Mouse (Mus musculus) leukemia stem cell, adult 10-12 weeks (primary cell): ENCODE measurements around the gene Klk1b21. TPM values are rescaled to one million over a fixed set of nuclear protein-coding genes. Genes with fewer than 3 reads are reported as not detected.

ENCODE experiments used
- polyA plus RNA-seq: library from polyadenylated mRNA; stranded (reverse); fragments of >175 nt; gene quantifications from 2 replicates; pipeline ENCODE4 v1.2.3, GENCODE M21; 2012; ENCODE audit warnings: low replicate concordance

Klk1b21 gene
- 0.28 TPM in 1 of 2 replicates, not detected in the other for polyA plus RNA-seq

DNA sequence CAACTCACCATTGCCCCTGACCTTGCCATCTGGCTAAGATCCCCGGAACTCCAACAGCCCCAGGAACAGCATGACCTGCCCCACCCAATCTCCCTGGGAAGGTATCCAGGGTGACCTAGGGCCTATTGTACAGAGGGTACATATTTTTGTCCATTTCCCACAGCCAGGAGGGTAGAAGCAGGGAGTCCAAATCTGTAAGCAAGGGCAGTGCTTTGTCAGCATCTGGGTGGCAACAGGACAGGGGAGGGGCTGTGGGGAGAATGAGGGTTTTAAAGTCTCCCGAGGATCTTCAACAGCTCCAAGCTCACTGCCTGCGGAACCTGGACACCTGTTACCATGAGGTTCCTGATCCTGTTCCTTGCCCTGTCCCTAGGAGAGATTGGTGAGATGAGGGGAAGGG lies at the start of gene Klk1b21:
Gene Klk1b21, plus strand, starts transcription at position 301 of the 400 bp plus-strand sequence.

DNA sequence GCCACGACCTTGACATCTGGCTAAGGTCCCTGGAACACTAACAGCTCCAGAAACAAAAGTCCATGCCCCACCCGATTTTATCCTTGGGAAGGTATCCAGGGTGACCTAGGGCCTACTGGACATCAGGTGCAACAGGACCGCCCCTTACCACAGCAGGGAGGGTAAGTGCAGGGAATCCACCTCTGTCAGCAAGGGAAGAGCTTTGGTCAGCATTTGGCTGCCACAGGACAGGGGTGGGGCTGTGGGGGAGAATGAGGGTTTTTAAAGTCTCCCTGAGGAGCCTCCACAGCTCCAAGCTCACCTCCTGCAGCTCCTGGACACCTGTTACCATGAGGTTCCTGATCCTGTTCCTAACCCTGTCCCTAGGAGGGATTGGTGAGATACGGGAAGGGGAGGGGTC lies 10.2 kb downstream of the Klk1b21 start, which contains the start of gene Klk1b22:
Gene Klk1b22, plus strand, starts transcription at position 301 of the 400 bp plus-strand sequence.

DNA sequence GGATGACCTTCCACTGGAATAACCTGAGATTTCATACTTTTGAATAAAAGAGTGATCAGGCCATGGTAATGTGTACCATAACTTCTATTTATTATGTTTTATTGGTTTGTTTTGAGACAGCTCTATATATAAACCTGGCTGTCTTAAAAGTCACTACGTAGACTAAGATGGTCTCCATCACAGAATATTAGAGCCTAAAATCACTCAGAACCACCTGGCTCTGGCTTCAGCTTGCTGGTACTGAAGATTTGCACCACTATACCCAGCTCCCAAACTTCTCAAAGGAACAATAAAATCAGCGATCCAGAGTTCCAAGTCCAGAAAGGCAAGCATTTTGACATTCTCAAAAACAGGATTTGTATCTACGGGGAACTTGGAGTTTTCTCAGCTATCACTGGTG lies 34.3 kb downstream of the Klk1b21 start, which contains the start of gene Klk1b16:
Gene Klk1b16, plus strand, starts transcription at position 301 of the 400 bp plus-strand sequence.

Other genes with a start within 250 kb of the Klk1b21 start
- gene Klk4, start 221.2 kb upstream of the Klk1b21 start, polyA plus RNA-seq, result 0.33 TPM in 1 of 2 replicates, not detected in the other
- gene Klk15, start 168.6 kb upstream of the Klk1b21 start, polyA plus RNA-seq, result not detected in 2 replicates
- gene Klk1b8, start 151.7 kb upstream of the Klk1b21 start, polyA plus RNA-seq, result not detected in 2 replicates
- gene Klk1b1, start 135.6 kb upstream of the Klk1b21 start, polyA plus RNA-seq, result not detected in 2 replicates
- gene Klk1b9, start 126.3 kb upstream of the Klk1b21 start, polyA plus RNA-seq, result not detected in 2 replicates
- not detected in 2 replicates for gene Klk1b11, start 106.5 kb upstream of the Klk1b21 start, polyA plus RNA-seq
- gene Klk1b26, start 90.2 kb upstream of the Klk1b21 start, polyA plus RNA-seq, result not detected in 2 replicates
- gene Klk1b27, start 50.0 kb upstream of the Klk1b21 start, polyA plus RNA-seq, result 1.8 TPM in 1 of 2 replicates, not detected in the other
- not detected in 2 replicates for gene Klk1b22, start 10.3 kb downstream of the Klk1b21 start, polyA plus RNA-seq
- not detected in 2 replicates for gene Klk1b16, start 34.4 kb downstream of the Klk1b21 start, polyA plus RNA-seq
- not detected in 2 replicates for gene Klk1b24, start 85.9 kb downstream of the Klk1b21 start, polyA plus RNA-seq
- not detected in 2 replicates for gene Klk1b3, start 95.9 kb downstream of the Klk1b21 start, polyA plus RNA-seq
- not detected in 2 replicates for gene Klk1b4, start 105.1 kb downstream of the Klk1b21 start, polyA plus RNA-seq
- gene Klk1b5, start 113.6 kb downstream of the Klk1b21 start, polyA plus RNA-seq, result 0.30 TPM in 1 of 2 replicates, not detected in the other
- gene Klk1, start 123.0 kb downstream of the Klk1b21 start, polyA plus RNA-seq, result 1.5 and 4.1 TPM in 2 replicates
- not detected in 2 replicates for gene Gm36864, start 133.8 kb downstream of the Klk1b21 start, polyA plus RNA-seq
- 0.83 TPM in 1 of 2 replicates, not detected in the other for gene 1700028J19Rik, start 144.4 kb downstream of the Klk1b21 start, polyA plus RNA-seq
- 116 and 153 TPM in 2 replicates for gene 2410002F23Rik, start 144.4 kb downstream of the Klk1b21 start, polyA plus RNA-seq
- not detected in 2 replicates for gene Acp4, start 155.1 kb downstream of the Klk1b21 start, polyA plus RNA-seq
- gene Gm15517, start 159.1 kb downstream of the Klk1b21 start, polyA plus RNA-seq, result not detected in 2 replicates
- 0.48 and 0.55 TPM in 2 replicates for gene Clec11a, start 204.6 kb downstream of the Klk1b21 start, polyA plus RNA-seq
- gene Shank1, start 207.9 kb downstream of the Klk1b21 start, polyA plus RNA-seq, result 10.4 and 21.0 TPM in 2 replicates